Mouse (Mus musculus): Measurements from ENCODE around the gene Lrat. TPM values are rescaled to one million over a fixed set of nuclear protein-coding genes. Genes with fewer than 3 reads are reported as not detected.

Gene Lrat
- polyA plus RNA-seq, 1 experiment from 2014 or later: 8.6 TPM

DNA sequence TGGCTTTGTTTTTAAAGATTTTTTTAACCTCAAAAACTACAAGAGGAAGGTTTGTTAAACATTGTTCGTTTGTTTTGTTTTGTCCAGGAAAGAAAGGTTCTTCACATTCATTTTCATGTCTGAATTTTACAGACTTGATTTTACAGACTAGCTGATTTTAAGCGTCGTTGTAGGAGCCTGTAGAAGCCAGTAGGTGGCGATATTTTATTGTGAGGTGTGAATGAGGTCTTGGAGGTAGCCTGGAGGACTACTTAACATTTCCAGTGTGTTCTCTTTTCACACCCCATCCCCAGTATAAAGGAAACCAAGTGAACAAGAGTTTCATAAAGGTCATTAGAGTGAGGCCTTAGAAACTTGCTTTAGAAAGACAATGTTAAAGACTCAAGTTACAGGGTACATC, 26.5 kb downstream of the Lrat start:
- 0 out of 2 replicates have a peak, but pooled peaks cover 6% of the 10 kb centered on the region for H3K4me1 ChIP-seq (replicated peaks)
- WGBS: 4% methylated on average over 4 of the region's 4 CpGs
- no peak overlapping the region for H3K4me2 ChIP-seq (replicated peaks)
- H3K27me3 ChIP-seq (replicated peaks): peaks cover 9% of the 10 kb centered on the region; the same call in 1 of the 2 replicates
- H3K27ac ChIP-seq: no peak overlapping the region
- no peak overlapping the region for H3K4me3 ChIP-seq (replicated peaks)
- H3K36me3 ChIP-seq: no peaks in the 10 kb centered on the region
- H3K9me3 ChIP-seq: no peaks in the 10 kb centered on the region
- no peak overlapping the region for H3K9ac ChIP-seq
- ATAC-seq: no peak

DNA sequence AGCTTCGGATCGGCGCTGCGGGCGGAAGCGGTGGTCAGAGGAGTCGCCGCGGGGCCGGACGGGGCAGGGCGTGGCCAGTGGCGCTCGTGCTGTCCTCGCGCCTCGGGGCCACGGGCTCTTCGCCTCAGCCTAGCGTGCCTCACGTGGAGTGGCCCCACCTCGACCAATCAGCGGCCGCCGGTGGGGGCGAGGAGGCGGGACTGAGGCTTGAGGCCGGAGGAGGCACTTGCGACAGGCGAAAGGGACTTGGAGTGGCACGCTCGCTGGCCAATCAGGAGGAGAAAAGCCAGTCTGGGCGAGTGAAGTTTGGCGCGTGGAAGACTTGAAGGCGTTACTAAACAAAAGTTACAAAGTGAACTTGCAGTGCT, 27.4 kb downstream of the Lrat start, which contains the start of gene Rbm46:
Gene Rbm46, minus strand, starts transcription at position 112 of the 368 bp plus-strand sequence.
- Histone ChIP-seq H3K36me3 (no peaks in the 10 kb centered on the region), H3K4me3 (replicated peaks) (peak within 1 kb of the TSS; percentile 43), H3K27ac (no peak within 1 kb of the TSS), H3K27me3 (replicated peaks) (peaks cover 9% of the 10 kb centered on the region; the same call in 1 of the 2 replicates), H3K4me2 (replicated peaks) (peak within 1 kb of the TSS; percentile 78), H3K4me1 (replicated peaks) (0 out of 2 replicates have a peak, but pooled peaks cover 6% of the 10 kb centered on the region), H3K9me3 (no peaks in the 10 kb centered on the region), H3K9ac (no peak within 1 kb of the TSS)
- peak; percentile 97 for ATAC-seq
- WGBS: 17% methylated on average over 36 of the region's 36 CpGs

DNA sequence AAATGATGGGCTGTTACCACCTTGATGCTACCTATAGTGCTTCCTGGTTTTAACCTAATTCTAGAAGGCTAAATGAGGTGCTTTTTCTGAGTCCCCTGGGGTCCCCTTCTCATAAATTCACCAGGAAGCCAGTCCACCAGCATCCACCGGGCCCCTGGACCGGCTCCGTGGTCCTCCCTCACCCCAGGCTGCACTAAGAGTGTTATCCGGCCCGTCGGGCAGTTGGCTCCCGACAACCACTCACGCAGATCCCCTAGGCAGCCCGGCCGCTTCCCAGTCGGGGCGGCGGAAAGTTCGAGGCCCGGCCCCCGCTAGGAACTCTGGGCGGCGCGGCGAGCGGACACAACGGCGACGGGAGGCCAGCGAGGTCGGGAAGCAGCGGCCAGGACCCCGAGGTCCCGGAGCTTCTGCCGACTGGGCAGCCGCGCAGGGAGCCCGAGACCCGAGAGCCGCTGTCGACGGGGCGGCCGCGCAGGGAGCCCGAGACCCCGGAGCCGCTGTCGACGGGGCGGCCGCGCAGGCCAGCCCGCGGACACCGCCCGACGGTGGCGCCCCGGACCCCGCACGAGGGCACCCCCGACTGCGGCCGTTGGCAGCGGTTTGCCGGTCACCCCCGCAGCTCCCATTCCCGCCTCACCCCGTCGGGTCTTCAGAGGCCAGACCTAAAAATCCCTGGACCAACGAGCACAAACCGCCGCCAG, 28.0 kb downstream of the Lrat start:
- H3K4me2 ChIP-seq (replicated peaks): peak overlapping the region; percentile 78
- 23% methylated on average over 69 of the region's 69 CpGs for WGBS
- ATAC-seq: peak; percentile 55
- no peaks in the 10 kb centered on the region for H3K9me3 ChIP-seq
- peaks cover 9% of the 10 kb centered on the region; the same call in 1 of the 2 replicates for H3K27me3 ChIP-seq (replicated peaks)
- H3K4me1 ChIP-seq (replicated peaks): 0 out of 2 replicates have a peak, but pooled peaks cover 6% of the 10 kb centered on the region
- no peak overlapping the region for H3K9ac ChIP-seq
- H3K4me3 ChIP-seq (replicated peaks): peak overlapping the region; percentile 43
- no peak overlapping the region for H3K27ac ChIP-seq
- H3K36me3 ChIP-seq: no peaks in the 10 kb centered on the region

DNA sequence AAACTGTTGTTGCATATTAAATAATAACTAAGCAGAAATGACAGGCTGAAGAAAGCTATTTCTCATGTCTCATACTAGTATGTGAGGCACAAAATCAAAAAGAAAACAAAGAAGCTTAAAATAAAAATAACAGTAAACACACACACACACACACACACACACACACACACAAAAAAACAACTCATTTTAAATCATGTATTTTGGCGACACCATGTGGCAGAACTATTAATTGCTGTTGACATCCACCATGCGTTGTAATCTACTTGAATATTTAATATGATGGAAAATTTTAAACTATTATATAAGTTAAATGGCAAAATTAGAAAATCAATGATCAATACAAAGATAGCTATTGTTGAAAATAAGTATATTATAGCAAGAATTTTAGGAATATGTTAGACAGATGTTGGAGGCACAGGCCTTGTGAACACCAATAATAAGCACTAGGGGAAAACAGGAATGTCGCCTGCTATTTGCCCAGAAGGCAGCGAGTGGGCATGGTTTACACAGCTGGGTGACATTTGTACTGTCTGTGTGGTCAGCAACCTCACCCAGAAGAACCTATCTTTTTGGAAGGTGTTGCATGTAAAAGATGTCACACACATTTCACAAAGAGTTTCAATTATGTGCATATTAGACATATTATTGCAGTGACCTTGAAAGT, 46.2 kb downstream of the Lrat start:
- 27% methylated on average over 4 of the region's 4 CpGs for WGBS
- no peaks in the 10 kb centered on the region for H3K27me3 ChIP-seq (replicated peaks)

More for the DNA sequence above, 46.2 kb downstream of the Lrat start:
- Histone ChIP-seq H3K27ac (no peak overlapping the region), H3K36me3 (no peaks in the 10 kb centered on the region), H3K4me2 (replicated peaks) (no peak overlapping the region), H3K9ac (no peak overlapping the region), H3K4me3 (replicated peaks) (no peak overlapping the region), H3K4me1 (replicated peaks) (no peaks in the 10 kb centered on the region), H3K9me3 (no peaks in the 10 kb centered on the region)
- no peak for ATAC-seq

Other genes starting within 250 kb of the Lrat start
- gene Rbm46, start 27.5 kb downstream of the Lrat start, polyA plus RNA-seq (2015; fragmentation: Nextera tagmentation; extraction: Ambion mirVana): 5.2 and 5.9 TPM in 2 replicates
- gene Fgg, start 103.8 kb upstream of the Lrat start, polyA plus RNA-seq (2015; fragmentation: Nextera tagmentation; extraction: Ambion mirVana): 6.4 and 10.7 TPM in 2 replicates
- 8.1 and 13.6 TPM in 2 replicates for gene Fga, start 122.1 kb upstream of the Lrat start, polyA plus RNA-seq (2015; fragmentation: Nextera tagmentation; extraction: Ambion mirVana)
- 7.0 and 9.4 TPM in 2 replicates for gene Fgb, start 145.9 kb upstream of the Lrat start, polyA plus RNA-seq (2015; fragmentation: Nextera tagmentation; extraction: Ambion mirVana)
- 87.4 and 88.3 TPM in 2 replicates for gene Plrg1, start 151.5 kb upstream of the Lrat start, polyA plus RNA-seq (2015; fragmentation: Nextera tagmentation; extraction: Ambion mirVana)
- gene Dchs2, start 224.0 kb upstream of the Lrat start, polyA plus RNA-seq (2015; fragmentation: Nextera tagmentation; extraction: Ambion mirVana): 0.10 and 0.16 TPM in 2 replicates